Mouse (Mus musculus) heart, embryonic 12.5 days (tissue): ENCODE measurements at regions not wholly inside any gene's neighbourhood (a gene's known extent, or its start where the extent isn't known, plus 50 kb on each side); places are given as distances from the start of the nearest gene placed in this dataset.
"Not testable (repeated sequence)": the region's sequence is repeated elsewhere in the genome, so short reads cannot be mapped to it uniquely, and the experiment has no call there.

Experiments
- ATAC-seq: fragments of 200-750 bp; cut with Nextera tagmentation; 2 replicates; pipeline ENCODE4 v1.8.0; 2017; ENCODE audit warnings: moderate TSS enrichment, moderate library complexity; ENCODE audit not compliant: insufficient number of reproducible peaks, low FRiP score
- H3K27ac ChIP-seq: fragments of 300-500 bp; sonication (generic); 2 replicates; pipeline ENCODE4 v1.5.1; 2016; ENCODE audit warnings: mild to moderate bottlenecking, moderate library complexity; ENCODE audit not compliant: poor library complexity, severe bottlenecking
- H3K27me3 ChIP-seq: fragments of 300-500 bp; sonication (generic); replicated peaks from 2 replicates; pipeline ENCODE4 v1.6.1; 2016; ENCODE audit warnings: mild to moderate bottlenecking, moderate library complexity
- H3K36me3 ChIP-seq: fragments of 300-500 bp; sonication (generic); 2 replicates; pipeline ENCODE4 v1.6.1; 2016; ENCODE audit warnings: mild to moderate bottlenecking, moderate library complexity
- H3K4me1 ChIP-seq: fragments of 300-500 bp; sonication (generic); replicated peaks from 2 replicates; pipeline ENCODE4 v1.6.1; 2016; ENCODE audit warnings: mild to moderate bottlenecking
- H3K4me2 ChIP-seq: fragments of 300-500 bp; sonication (generic); 2 replicates; pipeline ENCODE4 v1.6.1; 2016; ENCODE audit warnings: mild to moderate bottlenecking, moderate library complexity
- H3K4me3 ChIP-seq: fragments of 300-500 bp; sonication (generic); 2 replicates; pipeline ENCODE4 v1.5.1; 2016; ENCODE audit warnings: mild to moderate bottlenecking
- H3K9ac ChIP-seq: fragments of 300-500 bp; sonication (generic); 2 replicates; pipeline ENCODE4 v1.6.1; 2016; ENCODE audit warnings: mild to moderate bottlenecking, moderate library complexity
- H3K9me3 ChIP-seq: fragments of 300-500 bp; sonication (generic); replicated peaks from 2 replicates; pipeline ENCODE4 v1.6.1; 2016; ENCODE audit warnings: mild to moderate bottlenecking, moderate library complexity
- WGBS: fragments of 180-500 bp; shearing (Covaris S2); methylation state at CpG from one replicate; pipeline ENCODE4 v1.1.7; 2016; 5-methylcytosine and 5-hydroxymethylcytosine counted together

DNA sequence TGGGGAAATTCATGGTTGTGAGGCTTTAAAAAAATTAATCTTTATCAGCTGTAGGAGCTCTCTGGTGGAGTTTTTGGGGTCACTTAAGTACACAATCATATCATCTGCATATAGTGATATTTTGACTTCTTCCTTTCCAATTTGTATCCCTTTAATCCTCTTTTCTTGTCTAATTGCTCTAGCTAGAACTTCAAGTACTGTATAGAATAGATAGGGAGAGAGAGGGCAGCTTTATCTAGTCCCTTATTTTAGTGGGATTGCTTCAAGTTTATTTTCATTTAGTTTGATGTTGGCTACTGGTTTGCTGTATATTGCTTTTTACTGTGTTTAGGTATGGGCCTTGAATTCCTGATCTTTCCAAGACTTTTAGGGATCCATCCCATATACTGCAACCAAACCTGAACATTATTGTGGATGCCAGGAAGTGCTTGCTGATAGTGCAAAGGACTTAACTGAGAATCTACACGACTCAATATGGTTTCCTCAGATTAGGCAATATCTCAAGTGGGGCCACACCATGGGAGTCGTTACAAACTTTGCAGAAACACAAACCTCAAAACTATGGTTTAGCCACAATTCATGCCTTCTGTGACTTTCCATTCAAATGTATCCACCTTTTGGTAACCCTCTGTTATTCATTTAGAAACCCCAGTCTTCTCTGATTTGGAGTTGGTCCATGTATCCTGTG is 585.6 kb upstream of the Olfr1507 start:
- not testable (repeated sequence) for H3K9me3 ChIP-seq, H3K4me2 ChIP-seq, H3K4me1 ChIP-seq, ATAC-seq, H3K27ac ChIP-seq, H3K36me3 ChIP-seq, H3K9ac ChIP-seq, H3K27me3 ChIP-seq, H3K4me3 ChIP-seq
- 50% methylated on average over 1 of the region's 2 CpGs for WGBS

DNA sequence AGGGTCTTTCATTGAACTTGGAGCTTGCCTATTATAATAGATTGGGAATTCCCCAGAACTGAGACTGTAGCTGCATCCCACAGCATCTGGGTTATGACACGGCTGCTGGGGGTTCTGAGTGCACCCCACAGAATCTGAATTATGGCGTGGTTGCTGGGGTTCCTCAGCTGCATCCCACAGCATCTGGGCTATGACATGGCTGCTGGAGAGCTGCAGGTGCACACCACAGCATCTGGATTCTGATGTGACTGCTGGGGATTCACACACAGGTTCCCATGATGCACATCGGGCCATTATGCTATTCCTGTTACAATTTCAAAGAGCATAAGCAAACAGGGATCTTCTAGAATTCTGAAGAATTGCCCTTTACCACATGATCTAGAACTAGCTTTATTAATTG is 585.0 kb upstream of the Olfr1507 start:
- H3K4me1 ChIP-seq, H3K36me3 ChIP-seq, H3K27me3 ChIP-seq, H3K4me3 ChIP-seq, H3K27ac ChIP-seq, H3K9ac ChIP-seq, H3K9me3 ChIP-seq, ATAC-seq, H3K4me2 ChIP-seq: not testable (repeated sequence)
- WGBS: 83% methylated on average over 3 of the region's 3 CpGs

DNA sequence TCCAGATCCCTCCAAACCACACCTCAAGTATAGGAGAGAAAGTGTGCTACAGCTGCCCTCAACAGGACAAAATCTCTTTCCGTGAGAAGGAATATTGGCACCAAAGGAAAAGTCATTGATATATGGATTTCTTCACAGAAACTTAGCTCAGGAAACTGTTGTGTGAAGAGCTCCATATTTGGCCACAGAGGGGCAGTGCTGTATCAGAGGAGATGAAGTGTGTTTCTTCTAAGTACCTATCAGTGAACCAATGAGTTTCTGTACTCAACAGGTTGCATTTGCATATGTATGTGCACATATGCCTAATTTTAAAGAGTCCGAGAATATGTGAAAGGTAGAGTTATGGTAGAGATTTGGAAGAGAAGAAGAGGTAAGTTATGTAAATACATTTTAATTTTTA is 580.4 kb upstream of the Olfr1507 start:
- ATAC-seq, H3K27ac ChIP-seq: not testable (repeated sequence)

DNA sequence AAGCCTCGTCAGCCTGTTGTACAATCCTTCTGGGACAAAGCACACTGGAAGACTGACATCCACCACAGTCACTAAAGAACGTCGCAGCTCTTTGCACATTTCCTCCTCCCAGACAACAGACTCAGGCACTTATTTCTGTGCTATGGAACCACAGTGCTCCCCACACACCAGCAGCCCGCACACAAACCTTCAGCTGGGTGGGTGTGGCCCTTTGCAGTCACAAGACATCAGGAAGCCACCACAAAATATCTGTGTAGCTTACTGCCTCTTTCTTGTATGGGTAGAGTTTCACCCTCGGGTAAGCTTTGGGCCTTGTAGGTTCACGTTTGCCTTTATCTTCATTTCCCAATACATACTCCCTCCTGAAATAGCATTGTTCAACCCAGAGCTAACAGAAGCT is 577.6 kb upstream of the Olfr1507 start:
- H3K4me2 ChIP-seq, ATAC-seq, H3K27ac ChIP-seq, H3K9me3 ChIP-seq, H3K4me3 ChIP-seq, H3K27me3 ChIP-seq, H3K36me3 ChIP-seq, H3K4me1 ChIP-seq, H3K9ac ChIP-seq: not testable (repeated sequence)
- 69% methylated on average over 6 of the region's 6 CpGs for WGBS

More for the DNA sequence above, 580.4 kb upstream of the Olfr1507 start:
- not testable (repeated sequence) for H3K4me2 ChIP-seq, H3K36me3 ChIP-seq, H3K4me3 ChIP-seq, H3K9me3 ChIP-seq, H3K27me3 ChIP-seq, H3K4me1 ChIP-seq, H3K9ac ChIP-seq
- WGBS: 57% methylated on average over 2 of the region's 2 CpGs

DNA sequence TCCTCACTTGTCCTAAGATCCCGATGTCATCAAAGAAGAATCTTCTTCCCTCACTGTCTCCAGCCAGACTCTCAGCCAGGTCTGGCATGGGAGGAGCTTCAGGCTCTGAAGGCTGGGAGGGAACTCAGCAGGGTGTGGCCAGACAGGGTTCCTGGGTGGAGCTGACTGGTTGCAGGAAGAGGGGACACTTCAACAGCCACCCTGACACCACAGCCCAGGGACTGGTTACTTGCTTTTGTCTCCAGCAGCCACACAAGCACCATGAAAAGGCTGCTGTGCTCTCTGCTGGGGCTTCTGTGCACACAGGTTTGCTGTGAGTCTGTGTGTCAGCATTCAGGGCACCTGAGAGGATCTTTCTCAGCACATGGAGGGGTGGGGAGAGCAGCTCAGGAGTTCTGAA is 577.0 kb upstream of the Olfr1507 start:
- H3K27ac ChIP-seq, H3K4me2 ChIP-seq, ATAC-seq, H3K27me3 ChIP-seq, H3K9ac ChIP-seq, H3K36me3 ChIP-seq, H3K4me3 ChIP-seq, H3K4me1 ChIP-seq, H3K9me3 ChIP-seq: not testable (repeated sequence)
- WGBS: no CpG with 5 or more reads among the region's 1 CpGs

DNA sequence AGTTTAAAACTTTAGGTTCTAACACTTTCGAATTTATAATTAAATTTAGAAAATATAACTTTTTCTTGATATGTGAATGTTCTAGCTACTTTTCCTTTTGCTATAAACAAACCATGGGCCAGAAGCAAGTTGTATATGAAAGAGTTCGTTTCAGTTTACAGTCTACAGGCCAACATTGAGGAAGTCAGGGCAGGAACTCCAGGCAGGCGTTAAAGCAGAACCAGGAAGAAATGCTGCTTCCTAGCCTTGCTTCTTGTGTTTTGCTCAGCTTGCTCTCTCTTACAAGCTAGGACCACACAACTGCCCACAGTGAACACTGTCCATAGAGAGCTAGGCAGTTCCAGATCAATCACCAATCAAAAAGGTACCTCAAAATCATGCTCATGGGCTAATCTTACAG is 558.9 kb upstream of the Olfr1507 start:
- not testable (repeated sequence) for H3K9me3 ChIP-seq, H3K36me3 ChIP-seq, ATAC-seq, H3K4me2 ChIP-seq, H3K4me3 ChIP-seq, H3K27ac ChIP-seq, H3K9ac ChIP-seq, H3K27me3 ChIP-seq, H3K4me1 ChIP-seq
- WGBS: 68% methylated on average over 2 of the region's 3 CpGs

DNA sequence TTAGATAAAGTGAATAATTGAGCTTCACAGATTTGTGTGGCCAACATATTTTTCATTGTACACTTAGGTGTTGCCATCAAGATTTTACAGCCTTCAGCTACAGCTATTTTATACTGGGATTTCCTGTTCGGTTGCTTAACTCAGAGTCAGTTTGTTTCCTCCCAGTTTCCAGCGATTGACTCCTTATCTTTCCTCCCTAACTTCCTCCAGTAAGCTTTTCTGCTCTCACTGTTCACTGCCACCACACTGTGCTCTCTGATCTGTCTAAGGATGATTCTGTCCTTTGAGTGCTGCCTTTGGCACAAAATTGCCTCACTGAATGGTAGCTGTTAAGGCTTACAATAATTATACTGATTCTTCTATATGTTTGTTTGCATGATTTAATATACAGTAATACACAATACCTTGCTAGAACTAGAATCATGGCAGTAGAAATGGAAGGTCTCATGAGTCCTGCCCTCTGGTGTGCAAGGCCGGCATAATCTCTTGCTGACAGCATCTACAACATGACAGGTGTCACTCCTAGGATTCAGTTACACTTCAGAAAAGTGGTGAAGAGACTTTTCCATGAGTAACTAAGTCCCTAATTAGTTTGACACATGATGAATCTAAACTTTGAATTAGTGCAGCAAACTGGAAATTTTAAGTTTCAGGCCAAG is 558.0 kb upstream of the Olfr1507 start:
- not testable (repeated sequence) for H3K9ac ChIP-seq, ATAC-seq, H3K27ac ChIP-seq, H3K4me2 ChIP-seq, H3K9me3 ChIP-seq, H3K4me3 ChIP-seq, H3K4me1 ChIP-seq, H3K36me3 ChIP-seq, H3K27me3 ChIP-seq
- 40% methylated on average over 2 of the region's 3 CpGs for WGBS

DNA sequence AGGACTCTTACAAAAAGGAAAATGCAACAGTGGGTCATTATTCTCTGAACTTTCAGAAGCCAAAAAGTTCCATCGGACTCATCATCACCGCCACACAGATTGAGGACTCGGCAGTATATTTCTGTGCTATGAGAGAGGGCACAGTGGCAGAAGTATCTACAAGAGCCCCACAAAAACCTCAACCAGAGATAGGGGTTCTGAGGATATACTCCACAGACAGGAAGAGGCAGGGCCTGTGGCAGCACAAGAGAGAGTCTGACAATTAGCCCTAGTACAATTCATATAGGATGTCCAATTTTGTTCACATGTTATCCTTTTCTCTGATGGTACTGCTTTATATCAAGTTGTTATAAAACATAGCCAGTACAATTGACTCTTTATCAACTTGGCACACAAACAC is 552.1 kb upstream of the Olfr1507 start:
- not testable (repeated sequence) for ATAC-seq, H3K4me2 ChIP-seq, H3K27ac ChIP-seq, H3K27me3 ChIP-seq, H3K9ac ChIP-seq, H3K4me3 ChIP-seq, H3K4me1 ChIP-seq, H3K36me3 ChIP-seq, H3K9me3 ChIP-seq
- 82% methylated on average over 3 of the region's 3 CpGs for WGBS

DNA sequence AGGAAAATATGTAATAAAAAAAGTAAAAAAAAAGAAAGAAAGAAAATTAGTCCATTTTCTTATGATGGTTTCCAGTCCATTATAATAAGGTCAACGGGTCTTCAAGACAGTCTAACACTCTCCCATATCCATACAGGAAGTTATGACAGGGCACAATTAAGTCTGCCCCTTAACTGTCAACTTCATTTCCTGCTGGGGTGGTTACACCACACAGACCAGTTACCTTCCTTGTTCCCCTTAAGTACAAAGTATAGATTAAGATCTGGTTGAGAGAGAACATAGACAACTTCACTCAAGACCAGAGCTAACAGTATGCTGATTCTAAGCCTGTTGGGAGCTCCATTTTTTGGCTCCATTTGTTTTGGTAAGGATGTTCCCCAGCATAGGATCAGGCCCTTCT is 551.4 kb upstream of the Olfr1507 start:
- not testable (repeated sequence) for H3K4me2 ChIP-seq, H3K27me3 ChIP-seq, H3K9me3 ChIP-seq, ATAC-seq, H3K4me3 ChIP-seq, H3K36me3 ChIP-seq, H3K9ac ChIP-seq, H3K4me1 ChIP-seq, H3K27ac ChIP-seq
- 88% methylated on average over 1 of the region's 1 CpGs for WGBS

DNA sequence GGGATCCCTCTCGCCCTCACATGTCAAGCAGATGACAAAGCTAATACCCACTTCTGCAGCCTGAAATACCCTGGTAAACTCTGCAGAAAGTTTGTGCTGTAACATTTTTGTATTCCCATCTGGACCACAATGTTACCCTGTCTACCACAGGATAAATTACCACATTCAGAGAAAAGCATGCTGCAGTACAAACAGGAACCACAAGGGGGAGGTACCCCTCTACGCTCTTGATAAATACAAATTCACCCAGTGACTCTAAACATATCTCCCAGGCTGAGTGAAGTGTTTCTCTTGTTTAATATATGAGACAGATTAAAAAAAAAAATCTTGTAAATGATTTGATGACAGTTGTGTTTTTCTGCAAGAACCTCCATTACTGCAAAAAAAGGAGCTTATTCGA is 549.8 kb upstream of the Olfr1507 start:
- H3K27ac ChIP-seq, ATAC-seq, H3K27me3 ChIP-seq, H3K4me1 ChIP-seq, H3K4me2 ChIP-seq, H3K36me3 ChIP-seq, H3K9ac ChIP-seq, H3K4me3 ChIP-seq, H3K9me3 ChIP-seq: not testable (repeated sequence)
- 72% methylated on average over 3 of the region's 3 CpGs for WGBS

DNA sequence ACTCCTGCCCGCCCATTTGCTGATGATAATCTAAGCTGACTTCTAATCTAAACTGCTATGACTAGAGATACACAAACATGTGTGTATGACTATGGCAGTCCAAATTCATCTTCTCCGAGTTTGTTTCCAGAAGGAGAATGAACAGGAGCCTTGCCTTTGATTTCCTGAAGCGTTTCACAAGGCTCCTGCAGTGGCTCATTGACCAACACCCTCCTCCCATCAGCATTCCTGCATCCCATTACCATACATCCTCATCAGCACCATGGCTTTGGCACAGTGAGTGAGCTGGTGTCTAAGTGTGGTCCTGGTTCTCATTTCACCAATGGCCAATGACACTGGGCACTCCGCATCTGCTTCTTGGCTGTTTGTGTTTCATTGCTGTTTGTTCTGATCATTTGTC is 548.6 kb upstream of the Olfr1507 start:
- not testable (repeated sequence) for H3K27me3 ChIP-seq, H3K4me3 ChIP-seq, H3K9ac ChIP-seq, H3K9me3 ChIP-seq, H3K27ac ChIP-seq, H3K4me2 ChIP-seq, H3K4me1 ChIP-seq, H3K36me3 ChIP-seq, ATAC-seq
- 74% methylated on average over 4 of the region's 4 CpGs for WGBS

DNA sequence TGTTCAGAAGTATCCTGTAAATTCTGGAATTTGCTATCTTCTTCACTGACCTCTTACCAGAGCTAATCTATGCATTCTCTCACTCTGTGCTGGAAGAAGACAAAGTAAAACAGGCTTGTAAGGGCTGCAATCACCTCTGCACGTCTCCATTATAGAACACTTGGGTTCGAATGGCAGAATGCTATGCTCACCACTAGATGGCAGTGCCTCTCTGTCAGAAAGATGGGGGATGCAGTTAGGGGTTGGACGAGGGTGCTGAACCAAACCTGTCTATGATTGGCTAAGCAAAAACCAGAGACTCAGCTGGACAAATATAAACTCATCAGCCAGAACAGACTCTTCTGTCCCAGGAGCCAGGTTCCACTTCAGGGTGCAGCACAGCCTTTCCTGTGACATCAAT is 546.5 kb upstream of the Olfr1507 start:
- H3K4me1 ChIP-seq, H3K27me3 ChIP-seq, H3K27ac ChIP-seq, ATAC-seq, H3K4me2 ChIP-seq, H3K36me3 ChIP-seq, H3K9ac ChIP-seq, H3K9me3 ChIP-seq, H3K4me3 ChIP-seq: not testable (repeated sequence)
- WGBS: 35% methylated on average over 3 of the region's 3 CpGs
